Mouse (Mus musculus) thymus, adult 2 months (tissue): Measurements from ENCODE around the gene Ift172.

Experiments used
- CTCF ChIP-seq: fragments of 200-500 bp; IDR thresholded peaks from 2 replicates; pipeline ENCODE4 v1.5.1; 2012; ENCODE audit warnings: mild to moderate bottlenecking, control low read depth, low read length, moderate library complexity, borderline replicate concordance; ENCODE audit not compliant: control insufficient read depth, poor library complexity, insufficient read depth; ENCODE audit errors: extremely low read depth
- POLR2A ChIP-seq: fragments of 200-500 bp; IDR thresholded peaks from 2 replicates; pipeline ENCODE4 v1.6.1; 2012; ENCODE audit warnings: mild to moderate bottlenecking, low read length, control low read depth, moderate library complexity; ENCODE audit not compliant: control insufficient read depth, poor library complexity, insufficient read depth; ENCODE audit errors: extremely low read depth

- TF ChIP-seq CTCF, result no peak
- TF ChIP-seq POLR2A, result no peak
Measured at GRCm38 (mm10) chr5:31295606-31296141, 4.8 kb upstream of the Ift172 start, which contains the start of gene Fndc4.
